Mouse (Mus musculus): Measurements from ENCODE around the gene Tstd3. TPM values are rescaled to one million over a fixed set of nuclear protein-coding genes. Genes with fewer than 3 reads are reported as not detected.

Gene Tstd3
- total and polyA plus RNA-seq, 3 experiments = 24.6 to 51.0 (median 39.9) TPM

DNA sequence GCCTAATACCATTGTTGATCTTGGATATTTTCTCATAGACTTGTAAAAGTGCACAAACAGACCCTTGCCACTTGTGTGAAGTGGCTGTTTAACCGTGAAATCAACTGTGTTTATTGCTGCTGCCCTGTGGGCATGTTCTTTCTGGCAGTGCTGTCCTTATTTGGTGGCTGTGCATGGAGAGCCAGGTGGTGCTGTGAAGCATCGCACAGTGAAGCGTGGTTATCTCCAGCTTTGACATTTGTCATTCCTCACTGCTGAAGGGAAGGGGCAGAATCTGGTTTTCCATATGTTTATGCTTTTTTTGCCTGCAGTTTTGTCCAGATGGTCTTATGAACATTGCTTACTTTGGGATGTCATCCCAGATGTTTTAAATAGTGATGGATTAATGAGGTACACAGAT lies 26.6 kb upstream of the Tstd3 start:
- Histone ChIP-seq H3K4me1 (ENCODE audit: control insufficient read depth in 1 of 2, insufficient read depth in 2 of 2) (no peaks in the 10 kb centered on the region), H3K9ac (ENCODE audit: insufficient read depth, low read depth) (no peak overlapping the region), H3K4me2 (ENCODE audit: insufficient read depth, low read depth, poor library complexity, severe bottlenecking) (no peak overlapping the region), H3K36me3 (replicated peaks in 1 of 2; ENCODE audit: control insufficient read depth in 1 of 2, insufficient read depth in 1 of 2, low read length in 1 of 2) (peaks cover 31 to 75% of the 10 kb centered on the region in 2 experiments), H3K27ac (ENCODE audit: insufficient read depth, low read depth) (no peak overlapping the region), H3K4me3 (replicated peaks in 1 of 3; ENCODE audit: low read depth in 2 of 3, low read length in 2 of 3, poor library complexity in 1 of 3) (no peak overlapping the region), H3K27me3 (replicated peaks) (no peaks in the 10 kb centered on the region), H3K79me2 (replicated peaks; ENCODE audit: control insufficient read depth, extremely low read depth, insufficient read depth, poor library complexity, severe bottlenecking) (no peaks in the 10 kb centered on the region), H3K9me3 (replicated peaks; ENCODE audit: low read length) (no peaks in the 10 kb centered on the region)
- no peak for TF ChIP-seq PAX5 (IDR thresholded peaks at IDR 0.05; ENCODE audit: low read length)
- no peak for TF ChIP-seq ZMIZ1 (IDR thresholded peaks at IDR 0.05; ENCODE audit: low read depth, low read length)
- no peak for TF ChIP-seq MYC (IDR thresholded peaks at IDR 0.05; ENCODE audit: low read depth, low read length)
- no peak for TF ChIP-seq GABPA (IDR thresholded peaks at IDR 0.05; ENCODE audit: insufficient replicate concordance, low read depth, low read length)
- no peak for TF ChIP-seq KAT2A (IDR thresholded peaks at IDR 0.05; ENCODE audit: insufficient replicate concordance, low read length)
- TF ChIP-seq RCOR1 (conservative IDR thresholded peaks at IDR 0.05; ENCODE audit: low read depth, low read length) = no peak
- no peak for TF ChIP-seq USF1 (IDR thresholded peaks at IDR 0.05; ENCODE audit: low read depth, low read length)
- TF ChIP-seq RAD21 (IDR thresholded peaks at IDR 0.05; ENCODE audit: low read depth, low read length) = no peak
- no peak for TF ChIP-seq TCF12 (IDR thresholded peaks at IDR 0.05; ENCODE audit: low read depth, low read length)
- TF ChIP-seq ELF1 (IDR thresholded peaks at IDR 0.05; ENCODE audit: low read depth, low read length) = no peak
- no peak for TF ChIP-seq NELFE (IDR thresholded peaks at IDR 0.05; ENCODE audit: low read depth, low read length)
- no peak for TF ChIP-seq MXI1 (IDR thresholded peaks at IDR 0.05; ENCODE audit: low read depth, low read length)
- no peak for TF ChIP-seq USF2 (conservative IDR thresholded peaks at IDR 0.05; ENCODE audit: low read depth, low read length)
- no peak for TF ChIP-seq ZC3H11A (IDR thresholded peaks at IDR 0.05; ENCODE audit: low read depth, low read length)
- no peak for TF ChIP-seq E2F4 (IDR thresholded peaks at IDR 0.05; ENCODE audit: insufficient replicate concordance, low read depth, low read length)
- TF ChIP-seq MAZ (IDR thresholded peaks at IDR 0.05; ENCODE audit: low read depth, low read length) = no peak
- TF ChIP-seq SMC3 (IDR thresholded peaks at IDR 0.05; ENCODE audit: low read depth, low read length) = no peak
- TF ChIP-seq POLR2A (IDR thresholded peaks at IDR 0.05; ENCODE audit: low read depth, low read length) = no peak
- in situ Hi-C loops (cut with MboI; ENCODE audit: low pct_ligation_motif_present, low pct_unique_long_range_greater_than_20kb, low sequenced_read_pairs) (no loop called here), dilution Hi-C loops (cut with MboI; ENCODE audit: extremely low pct_ligation_motif_present, extremely low pct_unique_long_range_greater_than_20kb, low sequenced_read_pairs) (no loop called here)
- no peak for DNase-seq (ENCODE audit: extremely low read depth)

DNA sequence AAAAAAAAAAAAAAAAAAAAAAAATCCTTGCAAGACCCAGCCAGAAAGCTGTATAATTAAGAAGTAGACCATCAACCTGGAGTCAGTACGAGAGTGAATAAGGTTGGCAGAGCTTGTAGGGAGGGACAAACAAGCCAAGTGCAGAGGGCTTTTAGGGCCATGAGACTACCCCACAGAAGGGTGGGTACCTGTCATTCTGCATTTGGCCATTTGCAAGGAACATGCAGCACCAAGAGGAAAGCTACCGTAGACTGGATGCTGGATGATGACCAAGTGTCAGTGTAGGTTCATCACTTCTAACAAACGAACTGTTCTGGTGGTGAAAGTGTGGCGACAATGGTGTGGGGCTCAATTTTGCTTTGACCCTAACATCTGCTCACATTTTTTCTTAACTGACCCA lies 22.8 kb upstream of the Tstd3 start:
- Histone ChIP-seq H3K4me3 (replicated peaks in 1 of 3; ENCODE audit: low read depth in 2 of 3, low read length in 2 of 3, poor library complexity in 1 of 3) (no peak overlapping the region), H3K27me3 (replicated peaks) (no peaks in the 10 kb centered on the region), H3K36me3 (replicated peaks in 1 of 2; ENCODE audit: control insufficient read depth in 1 of 2, insufficient read depth in 1 of 2, low read length in 1 of 2) (peaks cover 37 to 73% of the 10 kb centered on the region in 2 experiments), H3K4me2 (ENCODE audit: insufficient read depth, low read depth, poor library complexity, severe bottlenecking) (no peak overlapping the region), H3K9ac (ENCODE audit: insufficient read depth, low read depth) (no peak overlapping the region), H3K9me3 (replicated peaks; ENCODE audit: low read length) (no peaks in the 10 kb centered on the region), H3K4me1 (ENCODE audit: control insufficient read depth in 1 of 2, insufficient read depth in 2 of 2) (peaks cover 0 to 19% of the 10 kb centered on the region in 2 experiments; a peak in 2 of 4 replicates), H3K27ac (ENCODE audit: insufficient read depth, low read depth) (no peak overlapping the region), H3K79me2 (replicated peaks; ENCODE audit: control insufficient read depth, extremely low read depth, insufficient read depth, poor library complexity, severe bottlenecking) (no peaks in the 10 kb centered on the region)
- DNase-seq (ENCODE audit: extremely low read depth) = no peak
- TF ChIP-seq MAFK (IDR thresholded peaks at IDR 0.05; ENCODE audit: insufficient replicate concordance, low read length) = no peak
- in situ Hi-C loops (cut with MboI; ENCODE audit: low pct_ligation_motif_present, low pct_unique_long_range_greater_than_20kb, low sequenced_read_pairs) (no loop called here), dilution Hi-C loops (cut with MboI; ENCODE audit: extremely low pct_ligation_motif_present, extremely low pct_unique_long_range_greater_than_20kb, low sequenced_read_pairs) (no loop called here)
